Mouse (Mus musculus): Measurements from ENCODE around the gene Dnajc27.

Gene Dnajc27

GRCm38 (mm10) chr12:4083441-4083840 lies 1.1 kb downstream of the Dnajc27 start:
- DNase-seq (ENCODE audit: low spot score) = no peak

GRCm38 (mm10) chr12:4107383-4107782 lies 25.0 kb downstream of the Dnajc27 start:
- DNase-seq (ENCODE audit: low spot score) = peak; percentile 87

DNA sequence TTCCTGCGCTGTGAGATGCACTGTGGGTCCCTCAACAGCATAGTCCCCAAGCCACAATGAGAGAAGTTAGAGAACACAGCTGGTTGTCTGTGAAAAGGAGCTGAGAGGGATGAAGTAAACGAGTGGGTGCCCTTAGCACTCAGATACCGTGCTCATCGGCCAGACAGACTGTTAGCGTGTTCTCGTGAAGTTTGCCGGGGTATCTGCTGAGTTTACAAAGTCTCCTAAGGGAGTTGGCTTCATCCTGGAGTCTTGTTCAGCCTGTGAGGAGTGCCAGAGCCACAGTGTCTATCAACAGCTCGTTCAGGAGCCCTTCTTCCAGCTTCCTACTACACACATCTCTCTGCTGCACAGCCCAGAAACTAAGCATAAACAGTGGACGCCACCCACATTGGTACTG lies 33.7 kb downstream of the Dnajc27 start:
- DNase-seq (ENCODE audit: low spot score) = no peak

DNA sequence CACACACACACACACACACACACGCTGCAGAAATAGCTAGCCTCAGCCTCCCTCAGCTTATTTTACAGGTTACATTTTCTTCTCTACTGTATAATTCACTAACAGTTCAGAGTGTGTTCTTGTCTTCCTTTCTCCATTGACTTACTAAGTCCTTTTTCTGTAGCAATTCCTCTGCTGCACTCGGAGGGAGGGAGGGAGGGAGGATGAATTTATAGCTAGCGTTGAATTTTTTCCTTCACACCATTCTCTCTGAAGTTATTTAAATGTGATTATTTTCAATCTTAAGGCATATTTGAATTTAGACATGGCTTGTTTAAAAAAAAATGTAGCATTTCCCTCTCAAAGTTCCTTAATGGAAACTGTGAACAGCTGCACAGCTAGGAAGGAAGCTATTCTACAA lies 34.8 kb downstream of the Dnajc27 start:
- DNase-seq (ENCODE audit: low spot score) = no peak

GRCm38 (mm10) chr12:4117579-4117978 lies 35.2 kb downstream of the Dnajc27 start:
- no peak for DNase-seq (ENCODE audit: low spot score)

DNA sequence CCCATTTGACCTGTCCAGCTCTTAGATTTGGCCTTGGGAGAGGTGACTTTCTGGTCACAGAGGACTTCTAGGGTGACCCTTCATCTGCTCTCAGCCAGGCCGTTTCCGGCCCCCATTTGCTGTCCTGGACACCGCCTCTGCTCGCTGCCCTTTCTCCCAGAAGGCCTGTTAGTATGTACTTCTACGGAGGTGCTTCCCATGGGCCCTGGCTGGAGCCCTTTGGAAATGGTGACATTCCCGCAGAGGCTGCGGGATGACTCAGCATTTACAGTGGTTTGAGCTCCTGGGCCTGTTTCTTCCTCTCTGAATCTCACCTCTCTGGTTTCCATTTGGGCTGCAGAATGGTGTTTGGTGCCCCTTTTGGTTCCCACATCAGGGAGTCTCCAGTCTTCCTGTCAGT lies 45.0 kb downstream of the Dnajc27 start:
- no peak for DNase-seq (ENCODE audit: low spot score)

DNA sequence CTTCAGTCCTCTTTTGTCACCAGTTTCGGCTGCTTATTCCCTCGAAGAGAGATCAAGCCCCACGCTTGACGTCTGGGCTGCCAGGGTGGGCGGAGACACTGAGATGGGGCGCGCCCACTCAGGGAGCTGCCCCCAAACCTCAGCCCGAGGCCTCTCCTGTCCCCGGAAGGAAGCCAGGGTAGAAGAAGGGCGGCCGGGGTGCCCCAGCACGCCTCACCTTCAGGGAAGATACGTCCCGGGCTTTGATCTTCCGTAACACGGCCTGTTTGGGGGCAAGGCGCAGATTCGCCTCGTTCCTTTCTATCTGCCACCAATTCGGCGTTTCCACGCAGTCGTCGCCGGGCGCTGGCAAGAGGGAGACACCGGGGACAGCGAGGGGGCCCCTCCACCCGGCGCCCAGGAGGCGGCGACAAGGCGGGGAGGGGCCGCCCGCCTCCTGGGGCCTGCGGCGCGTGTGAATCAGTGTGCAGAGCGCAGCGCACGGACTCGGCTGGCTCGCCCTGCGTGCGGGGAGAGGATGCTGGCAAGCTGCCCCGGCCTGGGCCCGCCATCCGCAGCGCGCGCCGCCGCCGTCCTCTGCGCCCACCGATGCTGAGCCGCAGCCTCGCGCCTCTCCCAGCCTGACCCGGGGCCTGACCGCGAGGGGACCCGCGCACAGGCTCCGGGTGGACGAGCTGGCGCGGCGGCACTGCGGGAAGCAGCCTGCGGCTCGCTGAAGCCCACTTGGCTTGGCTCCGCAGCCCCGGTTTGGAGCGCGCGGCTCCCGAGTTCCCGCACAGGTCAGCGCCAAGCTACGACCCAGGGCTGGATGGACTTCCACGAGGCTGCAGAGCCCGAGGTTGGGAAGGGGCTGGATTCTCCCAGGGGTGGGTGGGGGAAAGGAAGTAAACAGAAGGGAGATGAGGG lies 50.8 kb downstream of the Dnajc27 start, which contains the start of gene Adcy3:
TSS of gene Adcy3 (plus strand) at position 163 of the 906 bp plus-strand sequence.
- peak; percentile 69 for DNase-seq (ENCODE audit: low spot score)

DNA sequence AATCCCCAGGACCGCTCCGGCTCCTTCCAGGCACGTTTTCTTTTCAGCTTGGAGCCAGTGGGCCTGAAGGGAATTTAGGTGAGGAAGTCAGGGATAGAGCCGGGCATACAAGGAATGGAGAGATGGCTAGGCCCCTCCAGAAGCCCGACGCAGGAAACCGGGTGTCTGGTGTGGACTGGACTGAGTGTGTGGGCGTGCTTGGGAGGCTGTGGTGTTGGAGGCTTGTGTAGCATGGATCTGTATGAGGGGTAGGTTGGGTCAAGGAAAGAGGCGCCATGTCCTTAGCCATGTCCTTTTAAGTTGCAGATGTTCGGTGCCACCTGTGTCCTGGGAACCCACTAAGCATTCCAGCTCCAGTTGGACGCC lies 51.4 kb downstream of the Dnajc27 start:
- peak; percentile 6 for DNase-seq (ENCODE audit: low spot score)

GRCm38 (mm10) chr12:4143179-4143578 lies 60.8 kb downstream of the Dnajc27 start:
- no peak for DNase-seq (ENCODE audit: low spot score)

GRCm38 (mm10) chr12:4150936-4151335 lies 68.6 kb downstream of the Dnajc27 start:
- DNase-seq (ENCODE audit: low spot score) = no peak

GRCm38 (mm10) chr12:4151969-4152368 lies 69.6 kb downstream of the Dnajc27 start:
- DNase-seq (ENCODE audit: low spot score) = no peak

- DNase-seq (ENCODE audit: low spot score) = no peak
Measured at GRCm38 (mm10) chr12:4157466-4157865, 75.1 kb downstream of the Dnajc27 start.

GRCm38 (mm10) chr12:4158179-4158578 lies 75.8 kb downstream of the Dnajc27 start:
- no peak for DNase-seq (ENCODE audit: low spot score)

DNA sequence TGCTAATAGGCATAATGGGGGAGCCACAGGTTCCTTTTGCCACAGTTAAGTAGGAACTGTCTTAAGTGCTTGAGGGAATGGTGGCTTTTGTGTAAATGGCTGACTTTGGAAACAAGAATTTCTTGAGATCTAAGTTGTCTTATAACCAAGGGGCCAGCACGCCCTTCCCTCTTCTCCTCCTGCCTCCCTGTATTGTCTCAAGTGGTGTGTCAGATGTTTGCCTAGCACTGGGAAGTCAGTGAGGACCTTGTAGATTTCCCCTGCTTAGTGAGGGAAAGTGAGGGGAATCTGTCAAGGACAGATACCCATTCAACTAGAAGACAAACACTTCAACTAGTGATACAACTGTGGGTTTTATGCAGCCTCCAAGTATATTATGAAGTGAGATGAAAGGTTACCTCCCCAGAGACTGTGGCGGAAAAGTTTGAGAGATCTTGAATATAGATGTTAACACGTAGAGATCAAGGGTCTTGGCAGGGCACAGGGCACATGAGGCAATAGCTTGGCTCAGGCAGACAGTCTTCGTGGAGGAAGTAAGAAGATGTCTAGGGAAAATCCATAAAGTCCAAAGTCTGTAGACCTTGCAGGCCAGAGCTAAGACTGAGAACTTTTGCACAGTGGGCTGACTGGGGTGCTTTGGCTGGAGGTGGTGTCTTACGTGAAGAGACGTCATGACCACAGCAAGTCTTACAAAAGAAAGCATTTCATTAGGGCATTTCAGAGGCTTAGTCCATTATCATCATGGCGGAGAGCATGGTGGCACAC lies 76.7 kb downstream of the Dnajc27 start:
- DNase-seq (ENCODE audit: low spot score) = no peak

Data from retina, embryonic 14.5 days (tissue).